21 mouse cellular contexts compared by ENCODE assay signal in the genomic region with DNA sequence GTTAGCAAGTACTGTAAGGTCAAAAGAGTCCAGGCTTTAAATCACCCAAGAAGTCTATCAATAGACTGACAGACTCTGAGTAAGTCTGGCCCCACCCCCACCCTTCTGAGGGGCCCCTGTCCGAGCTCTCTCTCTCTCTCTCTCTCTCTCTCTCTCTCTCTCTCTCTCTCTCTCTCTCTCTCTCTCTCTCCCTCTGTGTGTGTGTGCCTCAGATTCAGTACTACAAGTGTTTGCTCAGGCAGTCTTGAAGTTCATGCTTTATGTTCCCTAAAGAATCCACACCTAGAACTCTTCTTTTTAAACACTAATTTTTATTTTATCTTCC. TPM values are rescaled to one million over a fixed set of nuclear protein-coding genes. Genes with fewer than 3 reads are reported as not detected.
DNase-seq lines count a peak whose midpoint lies in the region; ATAC-seq and TF ChIP-seq lines count a peak whose summit lies in the region.
"Had no signal": no experiment of that assay in that cellular context is flagged by ENCODE, and none has a peak within 500 bp of the region (broad histone marks: within the 10 kb centered on the region; RNA-seq: fewer than 3 reads in every experiment).

No protein-coding gene starts in this region.

- no peak for DNase-seq in forebrain, embryonic 11.5 days (ENCODE audit: low spot score)
- no peak for DNase-seq in forebrain, embryonic 14.5 days (ENCODE audit: low spot score)
- no peak for DNase-seq in heart, adult 9 months (ENCODE audit: low spot score in 2 of 2)
- no peak for DNase-seq in kidney, adult 11 months
- DNase-seq in MEL (ENCODE audit: low read depth, low spot score): no peak
- DNase-seq in lung, adult 2 months: no peak
- DNase-seq: adrenal gland, adult 2 months; cerebellum, adult 9-10 months; kidney, adult 8-10 months; lung, postnatal 10 days; spleen, adult 18-20 months; thymus, postnatal 25 days had no signal

- TF ChIP-seq POLR2A in MEL (IDR thresholded peaks at IDR 0.05; ENCODE audit: control insufficient read depth in 1 of 2, insufficient read depth in 1 of 2, low read depth in 1 of 2, low read length in 2 of 2, poor library complexity in 1 of 2): no peak
- TF ChIP-seq POLR2A in lung, adult 2 months (IDR thresholded peaks at IDR 0.05; ENCODE audit: borderline replicate concordance, extremely low read depth, low read depth, low read length): no peak

- H3K27me3 ChIP-seq in forebrain, embryonic 11.5 days (ENCODE audit: control insufficient read depth, insufficient read depth, low read length): no peaks in the 10 kb centered on the region
- H3K27me3 ChIP-seq in forebrain, embryonic 14.5 days (replicated peaks; ENCODE audit: control insufficient read depth, insufficient read depth, low read length): no peaks in the 10 kb centered on the region
- no peaks in the 10 kb centered on the region for H3K27me3 ChIP-seq in heart, embryonic 13.5 days (replicated peaks)
- no peaks in the 10 kb centered on the region for H3K27me3 ChIP-seq in kidney, embryonic 16.5 days (ENCODE audit: insufficient read depth, low read length)
- H3K27me3 ChIP-seq in MEL (ENCODE audit: control insufficient read depth in 1 of 2, insufficient read depth in 2 of 2, low read length in 2 of 2): no peaks in the 10 kb centered on the region
- H3K27me3 ChIP-seq: hindbrain, embryonic 12.5 days; limb, embryonic 15.5 days; liver, embryonic 15.5 days; midbrain, embryonic 15.5 days had no signal

- H3K27ac ChIP-seq in forebrain, embryonic 11.5 days (ENCODE audit: low read depth, low read length): no peak overlapping the region
- no peak overlapping the region for H3K27ac ChIP-seq in forebrain, embryonic 14.5 days (ENCODE audit: low read depth, low read length)
- H3K27ac ChIP-seq in heart, embryonic 13.5 days (replicated peaks): 0 out of 2 replicates have a peak overlapping the region, but pooled peaks have one; percentile 24
- H3K27ac ChIP-seq in kidney, embryonic 16.5 days (ENCODE audit: low read length): no peak overlapping the region; the same call in 1 of the 2 replicates
- H3K27ac ChIP-seq in MEL (ENCODE audit: control insufficient read depth, low read depth, low read length): no peak overlapping the region
- H3K27ac ChIP-seq: hindbrain, embryonic 12.5 days; layer of hippocampus, adult 2 months; liver, embryonic 15.5 days; midbrain, embryonic 15.5 days had no signal

- H3K4me2 ChIP-seq in forebrain, embryonic 11.5 days (ENCODE audit: low read depth, low read length, severe bottlenecking): no peak overlapping the region; the same call in 1 of the 2 replicates
- H3K4me2 ChIP-seq in forebrain, embryonic 14.5 days (ENCODE audit: low read length): no peak overlapping the region
- H3K4me2 ChIP-seq in heart, embryonic 13.5 days: peak overlapping the region; percentile 45
- H3K4me2 ChIP-seq in kidney, embryonic 16.5 days (replicated peaks; ENCODE audit: low read depth, low read length): peak overlapping the region; percentile 28; the same call in 1 of the 2 replicates
- H3K4me2 ChIP-seq: hindbrain, embryonic 12.5 days; limb, embryonic 15.5 days; midbrain, embryonic 15.5 days had no signal

- no peaks in the 10 kb centered on the region for H3K4me1 ChIP-seq in forebrain, embryonic 11.5 days (replicated peaks; ENCODE audit: control insufficient read depth, insufficient read depth, low read length)
- H3K4me1 ChIP-seq in forebrain, embryonic 14.5 days (ENCODE audit: control insufficient read depth, insufficient read depth, low read length): no peaks in the 10 kb centered on the region
- peaks cover 11% of the 10 kb centered on the region for H3K4me1 ChIP-seq in heart, embryonic 13.5 days
- H3K4me1 ChIP-seq in kidney, embryonic 16.5 days (ENCODE audit: insufficient read depth, low read length): no peaks in the 10 kb centered on the region
- peaks cover 2 to 18% of the 10 kb centered on the region in 2 experiments; a peak in 3 of 4 replicates for H3K4me1 ChIP-seq in MEL (ENCODE audit: control insufficient read depth in 1 of 2, insufficient read depth in 2 of 2, low read length in 2 of 2)
- no peaks in the 10 kb centered on the region for H3K4me1 ChIP-seq in lung, adult 2 months (ENCODE audit: control insufficient read depth, insufficient read depth, low read length)
- H3K4me1 ChIP-seq: liver, embryonic 15.5 days; midbrain, embryonic 15.5 days had no signal

- TF ChIP-seq EP300 in MEL (IDR thresholded peaks at IDR 0.05; ENCODE audit: low read depth in 1 of 2, low read length in 2 of 2): no peak

- no peaks in the 10 kb centered on the region for H3K36me3 ChIP-seq in forebrain, embryonic 11.5 days (ENCODE audit: control insufficient read depth, insufficient read depth, low read length)
- H3K36me3 ChIP-seq in forebrain, embryonic 14.5 days (ENCODE audit: control insufficient read depth, insufficient read depth, low read length): no peaks in the 10 kb centered on the region
- no peaks in the 10 kb centered on the region for H3K36me3 ChIP-seq in heart, embryonic 13.5 days
- no peaks in the 10 kb centered on the region for H3K36me3 ChIP-seq in kidney, embryonic 16.5 days (ENCODE audit: insufficient read depth, low read length)
- H3K36me3 ChIP-seq in MEL (ENCODE audit: control insufficient read depth in 1 of 2, insufficient read depth in 2 of 2, low read length in 2 of 2): peaks cover 0 to 11% of the 10 kb centered on the region in 2 experiments; a peak in 2 of 4 replicates
- H3K36me3 ChIP-seq: hindbrain, embryonic 12.5 days; limb, embryonic 15.5 days; liver, embryonic 15.5 days; midbrain, embryonic 15.5 days had no signal

- H3K9ac ChIP-seq in forebrain, embryonic 11.5 days (ENCODE audit: low read length): no peak overlapping the region
- no peak overlapping the region for H3K9ac ChIP-seq in forebrain, embryonic 14.5 days (ENCODE audit: low read length)
- H3K9ac ChIP-seq in heart, embryonic 13.5 days: 0 out of 2 replicates have a peak overlapping the region, but pooled peaks have one; percentile 34
- H3K9ac ChIP-seq in kidney, embryonic 16.5 days (replicated peaks; ENCODE audit: low read length): no peak overlapping the region
- H3K9ac ChIP-seq in MEL (ENCODE audit: control insufficient read depth, low read depth, low read length, poor library complexity, severe bottlenecking): no peak overlapping the region
- H3K9ac ChIP-seq: limb, embryonic 15.5 days; liver, embryonic 15.5 days; midbrain, embryonic 15.5 days had no signal

- H3K79me2 ChIP-seq in MEL (ENCODE audit: control insufficient read depth, insufficient read depth, low read length, poor library complexity): no peaks in the 10 kb centered on the region

- 0 out of 2 replicates have a peak, but pooled peaks have one; percentile 4 for ATAC-seq in forebrain, embryonic 11.5 days (replicated peaks; ENCODE audit: low FRiP score)
- no peak for ATAC-seq in forebrain, embryonic 14.5 days
- ATAC-seq in heart, embryonic 13.5 days (ENCODE audit: extremely low read depth, insufficient number of reproducible peaks, low FRiP score, low TSS enrichment): no peak
- ATAC-seq in kidney, embryonic 16.5 days (ENCODE audit: low FRiP score, low TSS enrichment): 0 out of 2 replicates have a peak, but pooled peaks have one; percentile 15
- ATAC-seq: forebrain, embryonic 16.5 days; inflammation-experienced regulatory T-cells, adult 6 months; midbrain, embryonic 15.5 days had no signal

- 10% methylated on average over 1 of the region's 1 CpGs for WGBS in forebrain, embryonic 11.5 days
- WGBS in forebrain, embryonic 14.5 days: 9% methylated on average over 1 of the region's 1 CpGs
- 30% methylated on average over 1 of the region's 1 CpGs for WGBS in heart, embryonic 13.5 days
- 0% methylated on average over 1 of the region's 1 CpGs for WGBS in kidney, embryonic 16.5 days
- WGBS in lung, adult 2 months: 35% methylated on average over 1 of the region's 1 CpGs

- TF ChIP-seq CTCF in MEL (IDR thresholded peaks at IDR 0.05 in 2 of 3, conservative IDR thresholded peaks at IDR 0.05 in 1 of 3; ENCODE audit: control insufficient read depth in 1 of 3, insufficient read depth in 1 of 3, low read depth in 2 of 3, low read length in 3 of 3, poor library complexity in 1 of 3, severe bottlenecking in 1 of 3): no peak
- no peak for TF ChIP-seq CTCF in lung, adult 2 months (IDR thresholded peaks at IDR 0.05; ENCODE audit: insufficient read depth, low read length)

- no peak overlapping the region for H3K4me3 ChIP-seq in forebrain, embryonic 11.5 days (ENCODE audit: low read depth, low read length)
- H3K4me3 ChIP-seq in forebrain, embryonic 14.5 days (ENCODE audit: low read depth, low read length): no peak overlapping the region
- H3K4me3 ChIP-seq in heart, embryonic 13.5 days: no peak overlapping the region
- no peak overlapping the region for H3K4me3 ChIP-seq in kidney, embryonic 16.5 days (ENCODE audit: low read length)
- no peak overlapping the region for H3K4me3 ChIP-seq in MEL (ENCODE audit: control insufficient read depth in 1 of 2, insufficient read depth in 1 of 2, low read depth in 2 of 2, low read length in 2 of 2)
- no peak overlapping the region for H3K4me3 ChIP-seq in lung, adult 2 months (replicated peaks; ENCODE audit: extremely low read depth, low read depth, low read length)
- H3K4me3 ChIP-seq: hindbrain, embryonic 12.5 days; layer of hippocampus, adult 2 months; limb, embryonic 15.5 days; liver, embryonic 15.5 days; midbrain, embryonic 15.5 days had no signal

- no peaks in the 10 kb centered on the region for H3K9me3 ChIP-seq in forebrain, embryonic 11.5 days (ENCODE audit: control insufficient read depth, low read length)
- no peaks in the 10 kb centered on the region for H3K9me3 ChIP-seq in forebrain, embryonic 14.5 days (replicated peaks; ENCODE audit: control insufficient read depth, low read length)
- no peaks in the 10 kb centered on the region for H3K9me3 ChIP-seq in heart, embryonic 13.5 days
- no peaks in the 10 kb centered on the region for H3K9me3 ChIP-seq in kidney, embryonic 16.5 days (ENCODE audit: low read length)
- no peaks in the 10 kb centered on the region for H3K9me3 ChIP-seq in MEL (replicated peaks; ENCODE audit: insufficient read depth, low read length)
- H3K9me3 ChIP-seq: hindbrain, embryonic 12.5 days; limb, embryonic 15.5 days; liver, embryonic 15.5 days; midbrain, embryonic 15.5 days had no signal

- no peak for TF ChIP-seq RAD21 in MEL (IDR thresholded peaks at IDR 0.05; ENCODE audit: low read depth, low read length)

RNA-seq across cellular contexts. Expression of gene A630001G21Rik, which starts 19.5 kb away (rescaled TPM):
- 1.0 and 1.3 TPM in 2 replicates for polyA plus RNA-seq in forebrain, embryonic 11.5 days (2014; fragmentation: Nextera tagmentation; extraction: Ambion mirVana)
- polyA plus RNA-seq in forebrain, embryonic 14.5 days (2014; fragmentation: Nextera tagmentation; extraction: Ambion mirVana): 0.33 and 0.48 TPM in 2 replicates
- polyA plus RNA-seq in heart, embryonic 13.5 days (2015; fragmentation: Nextera tagmentation; extraction: Ambion mirVana): 1.3 and 1.6 TPM in 2 replicates
- polyA plus RNA-seq in kidney, embryonic 16.5 days (2015; fragmentation: Nextera tagmentation; extraction: Ambion mirVana): 0.68 and 1.3 TPM in 2 replicates
- total RNA-seq in MEL (2012; rRNA removed): 13.0 and 15.4 TPM in 2 replicates
- 10 to 100 TPM in 1 of 2 experiments, not detected in 1; 24.0 TPM for polyA plus RNA-seq in MEL (2012; ENCODE audit: insufficient read depth in 1 of 2, insufficient read length in 2 of 2, low read depth in 1 of 2, low replicate concordance in 2 of 2, missing spikeins in 1 of 2)
- 3.0 and 3.6 TPM in 2 replicates for polyA plus RNA-seq in lung, adult 2 months (2012; rRNA removed)

RNA-seq across cellular contexts. Expression of gene Cab39, which starts 34.3 kb away (rescaled TPM):
- polyA plus RNA-seq in forebrain, embryonic 11.5 days (2014; fragmentation: Nextera tagmentation; extraction: Ambion mirVana): 59.7 and 62.3 TPM in 2 replicates
- 62.9 and 74.3 TPM in 2 replicates for polyA plus RNA-seq in forebrain, embryonic 14.5 days (2014; fragmentation: Nextera tagmentation; extraction: Ambion mirVana)
- 20.6 and 20.8 TPM in 2 replicates for polyA plus RNA-seq in heart, embryonic 13.5 days (2015; fragmentation: Nextera tagmentation; extraction: Ambion mirVana)
- 26.2 and 26.9 TPM in 2 replicates for polyA plus RNA-seq in kidney, embryonic 16.5 days (2015; fragmentation: Nextera tagmentation; extraction: Ambion mirVana)
- 68.7 and 72.5 TPM in 2 replicates for total RNA-seq in MEL (2012; rRNA removed)
- polyA plus RNA-seq in MEL (2012; ENCODE audit: insufficient read depth in 1 of 2, insufficient read length in 2 of 2, low read depth in 1 of 2, low replicate concordance in 2 of 2, missing spikeins in 1 of 2): 100 to 1,000 TPM in 1 of 2 experiments, 10 to 100 TPM in 1; 66.5 to 144 TPM
- 43.8 and 48.3 TPM in 2 replicates for polyA plus RNA-seq in lung, adult 2 months (2012; rRNA removed)

Comparison
In these comparisons a context has a peak if more than half of its experiments do, and no peak if none do; other contexts are left out.
1. ATAC-seq: peak in forebrain, embryonic 11.5 days (single experiment) and kidney, embryonic 16.5 days (single experiment); none in forebrain, embryonic 14.5 days (single experiment) and heart, embryonic 13.5 days (single experiment).
2. H3K4me2 ChIP-seq: peak in heart, embryonic 13.5 days (single experiment) and kidney, embryonic 16.5 days (single experiment); none in forebrain, embryonic 11.5 days (single experiment) and forebrain, embryonic 14.5 days (single experiment).